Mouse (Mus musculus) embryo, embryonic 10.5 days (tissue): ENCODE measurements at regions not wholly inside any gene's neighbourhood (a gene's known extent, or its start where the extent isn't known, plus 50 kb on each side); places are given as distances from the start of the nearest gene placed in this dataset.
"Not testable (repeated sequence)": the region's sequence is repeated elsewhere in the genome, so short reads cannot be mapped to it uniquely, and the experiment has no call there.

Experiments
- DNase-seq: peaks from one replicate; pipeline ENCODE4 v3.0.0-alpha.2; 2015; ENCODE audit warnings: low spot score

- DNase-seq, result no peak
These were observed 306.3 kb upstream of the Gm21830 start for GRCm38 (mm10) chr2:67107274-67107673.

GRCm38 (mm10) chr2:67089418-67089817 is 304.7 kb upstream of the Scn7a start:
- DNase-seq, result not testable (repeated sequence)

- peak; percentile 6 for DNase-seq
These were observed 284.2 kb upstream of the Scn7a start for GRCm38 (mm10) chr2:67068944-67069343.
